Mouse (Mus musculus): ENCODE results near the gene Polr3gl.

- no peak for TF ChIP-seq GATA1 (IDR thresholded peaks at IDR 0.05; ENCODE audit: low read length)
- TF ChIP-seq TAL1 (IDR thresholded peaks at IDR 0.05; ENCODE audit: low read length) = no peak
Measured at GRCm38 (mm10) chr3:96532050-96532449, 61.9 kb downstream of the Polr3gl start.
